Mouse (Mus musculus): ENCODE data around the gene Tns2.

- TF ChIP-seq CTCF (IDR thresholded peaks at IDR 0.05; ENCODE audit: low read depth): no peak
- no peak for TF ChIP-seq EP300 (IDR thresholded peaks at IDR 0.05; ENCODE audit: low read depth)
Observed at GRCm38 (mm10) chr15:102091063-102091679, 9.0 kb upstream of the Tns2 start.

Data from heart, postnatal 0 days (tissue).